Mouse (Mus musculus): ENCODE results near the gene Bmp7. TPM values are rescaled to one million over a fixed set of nuclear protein-coding genes. Genes with fewer than 3 reads are reported as not detected.

The Bmp7 gene
- polyA plus RNA-seq, 1 experiment from 2014 or later, result 0.04 TPM

GRCm38 (mm10) chr2:172839317-172839980 is 100.7 kb downstream of the Bmp7 start:
- no peak overlapping the region for H3K4me3 ChIP-seq (ENCODE audit: inconsistent target)
- no peaks in the 10 kb centered on the region for H3K79me2 ChIP-seq (ENCODE audit: inconsistent target)
- 86% methylated on average over 10 of the region's 10 CpGs for WGBS (ENCODE audit: missing documents)
- no peaks in the 10 kb centered on the region for H3K36me3 ChIP-seq (ENCODE audit: inconsistent target)
- H3K27ac ChIP-seq, result no peak overlapping the region

- H3K79me2 ChIP-seq (ENCODE audit: inconsistent target), result no peaks in the 10 kb centered on the region
- no peak overlapping the region for H3K27ac ChIP-seq
- WGBS (ENCODE audit: missing documents), result 84% methylated on average over 6 of the region's 6 CpGs
- H3K4me3 ChIP-seq (ENCODE audit: inconsistent target), result no peak overlapping the region
- no peaks in the 10 kb centered on the region for H3K36me3 ChIP-seq (ENCODE audit: inconsistent target)
Measured at GRCm38 (mm10) chr2:172836516-172836915, 103.6 kb downstream of the Bmp7 start.

DNA sequence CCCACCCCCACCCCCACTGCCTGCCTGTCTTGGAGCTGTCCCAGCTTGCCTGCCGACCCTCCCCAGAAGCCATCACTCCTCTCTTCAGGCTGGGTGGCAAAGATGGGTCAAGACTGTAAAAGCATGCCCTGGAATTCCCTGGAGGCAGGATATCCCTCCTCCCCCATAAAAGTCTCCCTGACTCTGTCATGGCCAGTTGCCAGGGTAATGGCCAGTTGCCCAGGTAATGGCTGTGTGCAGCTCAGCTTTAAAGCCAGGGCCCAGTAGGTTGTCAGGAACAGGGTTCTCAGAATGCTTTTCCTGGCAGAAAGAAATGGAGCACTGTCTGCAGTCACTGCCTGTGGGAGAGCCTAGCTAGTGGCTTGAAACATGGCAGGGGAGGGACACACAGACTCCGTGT is 106.9 kb downstream of the Bmp7 start:
- Histone ChIP-seq H3K36me3 (ENCODE audit: inconsistent target) (no peaks in the 10 kb centered on the region), H3K79me2 (ENCODE audit: inconsistent target) (no peaks in the 10 kb centered on the region), H3K27ac (no peak overlapping the region), H3K4me3 (ENCODE audit: inconsistent target) (no peak overlapping the region)
- WGBS (ENCODE audit: missing documents), result 100% methylated on average over 1 of the region's 2 CpGs

- WGBS (ENCODE audit: missing documents), result 26% methylated on average over 5 of the region's 5 CpGs
- no peak overlapping the region for H3K4me3 ChIP-seq (ENCODE audit: inconsistent target)
Measured at GRCm38 (mm10) chr2:172831762-172832161, 108.4 kb downstream of the Bmp7 start.

GRCm38 (mm10) chr2:172831133-172831532 is 109.0 kb downstream of the Bmp7 start:
- Histone ChIP-seq H3K4me3 (ENCODE audit: inconsistent target) (no peak overlapping the region), H3K79me2 (ENCODE audit: inconsistent target) (no peaks in the 10 kb centered on the region), H3K27ac (no peak overlapping the region), H3K36me3 (ENCODE audit: inconsistent target) (no peaks in the 10 kb centered on the region)
- 11% methylated on average over 3 of the region's 3 CpGs for WGBS (ENCODE audit: missing documents)

More at GRCm38 (mm10) chr2:172831762-172832161, 108.4 kb downstream of the Bmp7 start:
- Histone ChIP-seq H3K27ac (no peak overlapping the region), H3K79me2 (ENCODE audit: inconsistent target) (no peaks in the 10 kb centered on the region), H3K36me3 (ENCODE audit: inconsistent target) (no peaks in the 10 kb centered on the region)

DNA sequence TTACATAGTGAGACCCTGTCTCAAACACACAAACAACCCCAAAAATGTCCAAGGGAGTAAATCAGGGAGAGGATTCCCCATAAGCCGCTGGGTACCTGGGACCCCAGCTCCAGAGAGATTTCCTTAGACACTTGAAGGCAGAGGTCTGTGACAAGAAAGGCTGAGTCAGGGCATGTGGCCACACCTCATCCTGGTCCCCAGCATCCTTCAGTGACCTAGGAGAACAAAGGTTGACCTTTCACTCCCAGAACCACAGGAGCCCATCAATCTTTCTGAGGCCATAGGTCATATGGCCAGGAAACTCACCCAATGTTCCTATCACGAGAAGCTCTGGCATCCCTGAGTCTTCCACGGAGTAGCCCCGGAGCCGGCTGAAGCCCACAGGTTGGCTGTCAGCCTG is 111.9 kb downstream of the Bmp7 start:
- 62% methylated on average over 5 of the region's 5 CpGs for WGBS (ENCODE audit: missing documents)
- no peaks in the 10 kb centered on the region for H3K36me3 ChIP-seq (ENCODE audit: inconsistent target)
- no peak overlapping the region for H3K4me3 ChIP-seq (ENCODE audit: inconsistent target)
- no peak overlapping the region for H3K27ac ChIP-seq
- H3K79me2 ChIP-seq (ENCODE audit: inconsistent target), result no peaks in the 10 kb centered on the region

DNA sequence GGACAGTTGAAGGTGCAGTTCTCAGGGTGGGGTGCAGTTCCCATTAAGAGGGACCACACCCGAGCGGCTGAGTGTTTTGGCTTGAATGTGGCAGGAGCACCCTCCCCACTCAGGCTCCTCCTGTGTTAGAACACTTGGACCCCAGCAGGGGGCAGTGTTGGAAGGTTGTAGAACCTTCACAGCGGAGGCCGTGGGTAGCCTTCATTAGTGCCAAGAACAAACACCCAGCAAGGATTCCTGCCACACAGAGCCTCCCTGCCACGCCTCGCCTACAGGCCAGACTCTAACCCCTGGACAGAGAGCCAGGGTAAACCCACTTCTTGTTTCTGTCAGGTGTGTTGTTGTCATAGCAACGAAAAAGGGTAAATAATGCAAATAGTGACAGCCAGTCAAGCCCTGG is 112.6 kb downstream of the Bmp7 start:
- Histone ChIP-seq H3K36me3 (ENCODE audit: inconsistent target) (no peaks in the 10 kb centered on the region), H3K79me2 (ENCODE audit: inconsistent target) (no peaks in the 10 kb centered on the region), H3K27ac (no peak overlapping the region), H3K4me3 (ENCODE audit: inconsistent target) (no peak overlapping the region)
- WGBS (ENCODE audit: missing documents), result 54% methylated on average over 7 of the region's 7 CpGs

DNA sequence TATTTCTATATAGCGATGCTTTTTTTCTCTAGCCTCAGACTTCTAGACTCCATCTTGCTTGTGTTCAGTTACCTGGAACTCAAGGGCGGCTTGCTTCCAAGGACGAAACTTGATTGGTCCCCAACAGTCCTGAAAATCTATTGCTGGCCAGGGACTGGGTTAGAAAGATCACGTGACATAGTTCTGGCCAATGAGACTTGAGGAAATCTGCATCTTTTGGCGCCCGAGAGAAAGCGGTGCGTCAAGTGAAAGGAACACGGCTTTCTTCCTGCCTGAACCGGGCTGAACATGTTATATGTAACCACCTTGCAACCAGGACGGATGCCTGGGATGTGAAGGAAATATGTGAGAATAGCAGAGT is 114.4 kb downstream of the Bmp7 start:
- H3K79me2 ChIP-seq (ENCODE audit: inconsistent target), result no peaks in the 10 kb centered on the region
- H3K4me3 ChIP-seq (ENCODE audit: inconsistent target), result no peak overlapping the region
- no peaks in the 10 kb centered on the region for H3K36me3 ChIP-seq (ENCODE audit: inconsistent target)
- 84% methylated on average over 11 of the region's 11 CpGs for WGBS (ENCODE audit: missing documents)
- no peak overlapping the region for H3K27ac ChIP-seq

DNA sequence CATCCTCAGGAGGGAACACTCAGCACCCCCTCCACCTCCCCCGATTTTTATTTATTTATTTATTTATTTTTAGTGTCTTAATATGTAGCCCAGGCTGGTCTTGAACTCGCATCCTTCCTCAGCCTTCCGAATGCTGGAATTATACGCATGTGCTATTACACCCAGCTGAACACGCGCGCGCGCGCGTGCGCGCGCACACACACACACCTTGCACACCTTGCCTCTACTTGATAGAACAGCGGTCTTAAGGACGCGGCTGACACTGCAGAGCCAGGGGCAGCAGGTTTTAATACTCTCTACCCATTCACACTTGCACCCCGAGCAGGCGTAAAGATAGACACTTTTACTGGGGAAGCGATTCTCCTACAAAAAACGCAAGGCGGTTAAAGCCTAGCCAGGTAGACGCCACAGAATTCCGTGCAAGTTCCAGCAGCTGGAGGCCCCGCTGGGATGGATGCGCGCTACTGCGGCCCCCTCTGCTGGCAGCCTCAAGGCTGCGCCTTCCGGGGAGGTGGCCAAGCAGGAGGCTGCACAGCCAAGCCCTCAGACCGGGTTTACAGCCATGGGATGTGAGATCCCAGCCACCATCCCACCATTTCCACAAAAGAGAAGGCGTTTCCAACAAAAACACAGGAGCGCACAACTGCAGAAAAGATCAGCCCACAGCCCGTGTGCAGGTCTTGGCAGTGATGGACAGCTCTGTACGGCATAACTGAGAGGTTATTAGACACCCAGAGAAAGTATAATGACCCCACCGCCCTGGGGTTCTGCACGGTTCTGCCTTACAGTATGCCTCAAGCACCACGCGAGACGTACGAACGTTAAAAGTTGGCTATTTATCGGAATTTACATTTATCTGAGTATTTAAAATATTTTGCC is 115.0 kb downstream of the Bmp7 start:
- no peak overlapping the region for H3K4me3 ChIP-seq (ENCODE audit: inconsistent target)
- H3K79me2 ChIP-seq (ENCODE audit: inconsistent target), result no peaks in the 10 kb centered on the region
- 22% methylated on average over 43 of the region's 43 CpGs for WGBS (ENCODE audit: missing documents)

DNA sequence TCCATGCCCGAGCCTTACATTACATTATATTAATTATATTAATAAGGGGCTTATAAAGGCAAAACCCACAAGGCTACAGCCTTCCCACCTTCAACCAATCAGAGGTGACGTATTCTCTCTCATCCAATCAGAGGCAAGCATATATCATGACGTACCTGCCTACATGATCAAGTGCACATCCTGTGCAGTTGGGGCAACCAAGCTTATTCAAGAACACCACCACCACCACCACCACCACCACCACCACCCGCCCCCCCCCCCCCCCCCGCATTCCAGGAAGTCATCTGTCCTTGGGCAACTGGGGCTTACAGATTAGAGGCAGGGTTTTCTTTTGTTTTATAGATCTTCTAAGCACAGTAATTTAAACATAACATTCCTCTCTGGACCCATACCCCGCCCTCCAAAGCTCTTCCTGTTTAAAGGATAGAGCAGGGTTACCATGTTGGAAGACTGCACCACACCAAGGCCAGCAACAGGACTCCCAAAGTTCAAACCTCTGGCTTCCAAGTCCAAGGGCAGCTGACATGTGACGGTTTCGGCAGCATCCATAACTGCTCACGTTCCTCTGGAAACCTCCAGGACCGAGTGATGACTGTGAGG is 121.4 kb downstream of the Bmp7 start:
- no peaks in the 10 kb centered on the region for H3K79me2 ChIP-seq (ENCODE audit: inconsistent target)
- no peaks in the 10 kb centered on the region for H3K36me3 ChIP-seq (ENCODE audit: inconsistent target)
- 75% methylated on average over 8 of the region's 10 CpGs for WGBS (ENCODE audit: missing documents)
- H3K4me3 ChIP-seq (ENCODE audit: inconsistent target), result no peak overlapping the region
- no peak overlapping the region for H3K27ac ChIP-seq

More for the DNA sequence above, 115.0 kb downstream of the Bmp7 start:
- no peaks in the 10 kb centered on the region for H3K36me3 ChIP-seq (ENCODE audit: inconsistent target)
- no peak overlapping the region for H3K27ac ChIP-seq

Other genes starting within 250 kb of the Bmp7 start
- not detected in 3 replicates for gene Spo11, start 37.4 kb upstream of the Bmp7 start, polyA plus RNA-seq (2018)
- gene Rae1, start 59.8 kb upstream of the Bmp7 start, polyA plus RNA-seq (2018), result 27.7 to 41.7 TPM (median 35.9 TPM) in 3 replicates
- gene Rbm38, start 80.2 kb upstream of the Bmp7 start, polyA plus RNA-seq (2018), result 9.6 to 14.5 TPM (median 12.6 TPM) in 3 replicates
- not detected in 3 replicates for gene Ctcfl, start 179.2 kb upstream of the Bmp7 start, polyA plus RNA-seq (2018)
- not detected in 3 replicates for gene Pck1, start 212.7 kb upstream of the Bmp7 start, polyA plus RNA-seq (2018)